Mouse (Mus musculus): ENCODE data around the gene Fam181b. TPM values are rescaled to one million over a fixed set of nuclear protein-coding genes. Genes with fewer than 3 reads are reported as not detected.

Gene Fam181b
- 0.15 and 0.18 TPM in 2 replicates for polyA plus RNA-seq (2015; fragmentation: Nextera tagmentation; extraction: Ambion mirVana)

DNA sequence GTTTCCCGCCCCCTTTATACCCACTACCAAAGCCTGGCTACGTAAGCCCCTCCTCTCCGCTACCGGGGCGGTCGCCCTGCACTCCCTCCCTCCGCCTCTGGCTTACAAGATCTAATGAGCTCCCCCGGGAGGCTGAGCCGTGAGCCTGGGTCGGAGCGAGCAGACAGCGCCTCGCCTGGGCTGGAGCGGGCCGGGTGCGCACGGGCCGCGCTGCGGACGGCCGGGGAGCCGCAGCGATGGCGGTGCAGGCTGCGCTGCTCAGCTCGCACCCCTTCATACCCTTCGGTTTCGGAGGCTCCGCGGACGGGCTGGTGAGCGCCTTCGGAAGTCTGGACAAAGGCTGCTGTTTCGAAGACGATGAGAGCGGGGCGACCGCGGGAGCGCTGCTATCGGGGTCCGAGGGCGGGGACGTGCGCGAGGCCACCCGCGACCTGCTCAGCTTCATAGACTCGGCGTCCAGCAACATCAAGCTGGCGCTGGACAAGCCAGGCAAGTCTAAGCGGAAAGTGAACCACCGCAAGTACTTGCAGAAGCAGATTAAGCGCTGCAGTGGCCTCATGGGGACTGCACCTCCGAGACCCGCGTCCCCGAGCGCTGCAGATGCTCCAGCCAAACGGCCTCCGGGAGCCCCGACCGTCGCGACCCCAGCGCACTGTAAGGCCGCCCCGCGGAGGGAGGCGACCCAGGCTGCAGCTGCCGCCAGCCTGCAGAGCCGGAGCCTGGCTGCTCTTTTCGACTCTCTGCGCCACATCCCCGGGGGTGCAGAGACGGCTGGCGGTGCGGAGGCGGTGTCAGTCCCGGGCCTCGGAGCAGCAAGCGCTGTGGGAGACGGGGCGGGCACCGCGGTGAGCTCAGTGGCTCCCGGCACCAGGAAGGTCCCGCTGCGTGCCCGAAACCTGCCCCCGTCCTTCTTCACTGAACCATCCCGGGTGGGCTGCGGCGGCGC, at the start of gene Fam181b:
Gene Fam181b (plus strand): TSS at position 81 of the 946 bp plus-strand sequence.
- peak within 1 kb of the TSS; percentile 53 for H3K4me3 ChIP-seq (replicated peaks)
- H3K27ac ChIP-seq, result no peak within 1 kb of the TSS
- DNase-seq (peak; percentile 1), ATAC-seq (ENCODE audit: low read depth) (peak; percentile 77)
- H3K4me2 ChIP-seq, result peak within 1 kb of the TSS; percentile 62
- under 1% methylated on average over 91 of the region's 96 CpGs for WGBS (ENCODE audit: insufficient replicate concordance)
- no peaks in the 10 kb centered on the region for H3K9me3 ChIP-seq (replicated peaks)
- peaks cover 46% of the 10 kb centered on the region for H3K27me3 ChIP-seq
- peak within 1 kb of the TSS; percentile 9; the same call in 1 of the 2 replicates for H3K9ac ChIP-seq
- no peaks in the 10 kb centered on the region for H3K36me3 ChIP-seq
- H3K4me1 ChIP-seq (replicated peaks), result peaks cover 8% of the 10 kb centered on the region; the same call in 1 of the 2 replicates

DNA sequence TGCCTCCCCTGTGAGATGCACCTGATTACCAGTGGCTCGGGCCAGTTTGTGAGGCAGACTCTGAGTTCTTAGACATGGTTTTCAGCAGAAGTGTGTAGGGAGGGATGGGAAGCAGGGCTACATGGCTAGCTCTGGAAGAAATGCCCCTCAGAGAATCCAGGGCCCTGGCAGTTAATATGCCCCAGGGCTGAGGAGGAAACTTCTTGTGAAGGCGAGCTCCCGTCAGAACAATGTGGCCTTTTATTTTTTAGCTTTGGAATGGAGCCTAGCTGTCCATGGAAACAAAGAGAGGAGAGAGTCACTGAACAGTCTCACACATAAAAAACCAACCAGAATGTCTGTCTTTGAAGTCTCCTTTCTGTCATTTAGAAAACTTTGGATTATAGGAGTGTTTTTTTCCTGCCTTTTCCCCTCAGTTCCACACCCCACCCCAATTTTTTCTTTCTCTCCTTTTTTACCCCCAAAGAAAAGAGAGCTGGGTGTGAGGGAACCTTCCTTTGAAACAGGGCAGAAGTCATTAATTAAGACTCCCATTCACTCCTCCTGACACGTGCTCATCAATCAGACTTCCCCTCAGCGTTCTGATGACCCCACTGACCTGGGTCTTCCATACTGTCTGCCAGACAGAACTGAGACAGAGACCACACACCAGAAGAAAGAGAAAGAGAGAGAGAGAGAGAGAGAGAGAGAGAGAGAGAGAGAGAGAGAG, 41.7 kb upstream of the Fam181b start:
- Histone ChIP-seq H3K36me3 (no peaks in the 10 kb centered on the region), H3K4me1 (replicated peaks) (no peaks in the 10 kb centered on the region), H3K27me3 (no peaks in the 10 kb centered on the region), H3K9ac (no peak overlapping the region), H3K4me3 (replicated peaks) (no peak overlapping the region), H3K4me2 (no peak overlapping the region), H3K9me3 (replicated peaks) (no peaks in the 10 kb centered on the region), H3K27ac (no peak overlapping the region)
- 43% methylated on average over 5 of the region's 5 CpGs for WGBS (ENCODE audit: insufficient replicate concordance)
- ATAC-seq (ENCODE audit: low read depth) (no peak), DNase-seq (no peak)

DNA sequence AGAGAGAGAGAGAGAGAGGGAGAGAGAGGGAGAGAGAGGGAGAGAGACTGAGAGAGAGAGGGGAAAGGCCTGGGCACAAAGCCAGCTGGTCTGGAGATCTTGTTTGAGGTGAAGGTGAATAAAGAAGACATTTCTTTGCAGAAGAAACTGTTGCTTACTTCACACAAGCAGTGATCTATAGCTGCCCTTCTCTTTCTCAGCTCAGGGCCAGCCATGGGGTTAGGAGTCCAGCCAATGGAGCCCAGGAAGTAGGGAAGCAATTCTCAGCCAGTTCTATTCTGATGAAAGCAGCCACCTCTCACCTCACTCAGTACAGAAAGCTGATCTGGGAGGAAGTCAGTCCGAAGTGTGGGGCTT, 41.2 kb upstream of the Fam181b start:
- ATAC-seq (ENCODE audit: low read depth), result no peak
- Histone ChIP-seq H3K27me3 (no peaks in the 10 kb centered on the region), H3K4me3 (replicated peaks) (no peak overlapping the region), H3K36me3 (no peaks in the 10 kb centered on the region), H3K4me1 (replicated peaks) (no peaks in the 10 kb centered on the region), H3K9ac (no peak overlapping the region), H3K9me3 (replicated peaks) (no peaks in the 10 kb centered on the region), H3K27ac (no peak overlapping the region), H3K4me2 (no peak overlapping the region)
- 21% methylated on average over 1 of the region's 1 CpGs for WGBS (ENCODE audit: insufficient replicate concordance)
- DNase-seq, result no peak

DNA sequence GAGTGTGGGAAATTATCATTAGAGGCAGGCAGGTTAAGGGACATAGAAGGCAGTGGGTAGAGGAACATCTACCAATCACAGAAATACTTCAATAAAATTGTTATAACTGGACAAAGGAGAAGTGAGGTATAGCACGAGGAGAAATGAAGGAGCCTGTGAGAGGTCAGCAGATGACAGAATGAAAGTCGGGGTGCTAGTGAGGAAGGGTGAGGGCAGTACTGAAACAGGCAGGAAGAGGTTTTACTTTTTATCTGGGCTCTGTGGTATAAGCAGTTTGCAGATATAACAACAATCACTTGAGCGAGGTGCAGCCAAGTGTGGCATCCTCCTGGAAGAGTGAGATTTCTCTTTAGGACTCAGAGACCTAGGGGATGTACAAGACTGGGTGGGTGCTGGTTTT, 40.1 kb upstream of the Fam181b start:
- H3K27ac ChIP-seq, result no peak overlapping the region
- ATAC-seq (ENCODE audit: low read depth) (no peak), DNase-seq (no peak)
- no peaks in the 10 kb centered on the region for H3K9me3 ChIP-seq (replicated peaks)
- 33% methylated on average over 3 of the region's 3 CpGs for WGBS (ENCODE audit: insufficient replicate concordance)
- H3K4me2 ChIP-seq, result no peak overlapping the region
- no peak overlapping the region for H3K4me3 ChIP-seq (replicated peaks)
- no peaks in the 10 kb centered on the region for H3K27me3 ChIP-seq
- no peaks in the 10 kb centered on the region for H3K36me3 ChIP-seq
- no peaks in the 10 kb centered on the region for H3K4me1 ChIP-seq (replicated peaks)
- H3K9ac ChIP-seq, result no peak overlapping the region

DNA sequence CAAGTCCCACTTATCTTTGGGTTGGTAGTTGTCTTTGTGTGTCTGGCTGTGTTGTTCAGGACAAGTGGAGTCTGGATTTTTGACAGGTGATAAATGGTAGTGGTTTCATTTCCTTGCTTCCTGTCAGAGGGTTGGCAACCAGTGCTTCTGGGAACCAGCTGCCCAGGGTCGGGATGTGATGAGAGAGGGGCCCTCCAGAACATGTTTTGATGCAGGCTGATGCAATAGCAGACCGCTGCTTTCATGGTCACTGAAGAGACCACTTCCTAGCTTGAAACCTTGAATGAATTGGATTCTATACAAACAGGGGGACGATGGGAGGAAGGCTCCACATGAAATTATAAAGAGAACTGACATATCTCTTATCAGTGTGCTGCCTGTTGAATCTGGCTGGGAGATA, 35.3 kb upstream of the Fam181b start:
- H3K27me3 ChIP-seq, result no peaks in the 10 kb centered on the region
- H3K4me1 ChIP-seq (replicated peaks), result no peaks in the 10 kb centered on the region
- no peak for DNase-seq
- 8% methylated on average over 3 of the region's 3 CpGs for WGBS (ENCODE audit: insufficient replicate concordance)
- no peak overlapping the region for H3K4me2 ChIP-seq
- no peak overlapping the region for H3K4me3 ChIP-seq (replicated peaks)
- no peaks in the 10 kb centered on the region for H3K36me3 ChIP-seq
- H3K9ac ChIP-seq, result no peak overlapping the region
- ATAC-seq (ENCODE audit: low read depth), result no peak
- H3K27ac ChIP-seq, result no peak overlapping the region
- H3K9me3 ChIP-seq (replicated peaks), result no peaks in the 10 kb centered on the region

DNA sequence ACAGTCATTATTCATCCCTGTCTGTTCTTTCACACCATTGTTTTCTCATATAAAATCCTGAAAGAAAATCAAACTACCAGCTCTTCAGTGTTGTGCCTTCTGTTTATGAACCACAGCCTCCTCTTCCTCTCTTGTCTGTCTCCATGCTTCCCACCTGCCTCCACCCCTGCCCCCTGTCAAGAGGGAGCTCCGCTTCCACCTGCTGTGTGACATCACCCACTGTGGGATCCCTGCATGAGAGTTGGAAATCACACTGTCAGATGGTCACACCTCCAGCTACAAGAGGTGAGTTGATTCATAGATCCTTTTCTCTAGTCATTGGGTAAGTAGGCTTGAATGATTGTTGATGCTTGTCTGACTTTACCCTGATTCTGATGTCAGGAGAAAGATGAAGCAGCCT, 34.9 kb upstream of the Fam181b start:
- no peak overlapping the region for H3K4me3 ChIP-seq (replicated peaks)
- no peaks in the 10 kb centered on the region for H3K9me3 ChIP-seq (replicated peaks)
- no peak for ATAC-seq (ENCODE audit: low read depth)
- no peaks in the 10 kb centered on the region for H3K27me3 ChIP-seq
- no peaks in the 10 kb centered on the region for H3K36me3 ChIP-seq
- H3K4me2 ChIP-seq, result no peak overlapping the region
- no peaks in the 10 kb centered on the region for H3K4me1 ChIP-seq (replicated peaks)
- WGBS (ENCODE audit: insufficient replicate concordance), result 72% methylated on average over 1 of the region's 1 CpGs
- DNase-seq, result no peak
- H3K9ac ChIP-seq, result no peak overlapping the region
- H3K27ac ChIP-seq, result no peak overlapping the region

DNA sequence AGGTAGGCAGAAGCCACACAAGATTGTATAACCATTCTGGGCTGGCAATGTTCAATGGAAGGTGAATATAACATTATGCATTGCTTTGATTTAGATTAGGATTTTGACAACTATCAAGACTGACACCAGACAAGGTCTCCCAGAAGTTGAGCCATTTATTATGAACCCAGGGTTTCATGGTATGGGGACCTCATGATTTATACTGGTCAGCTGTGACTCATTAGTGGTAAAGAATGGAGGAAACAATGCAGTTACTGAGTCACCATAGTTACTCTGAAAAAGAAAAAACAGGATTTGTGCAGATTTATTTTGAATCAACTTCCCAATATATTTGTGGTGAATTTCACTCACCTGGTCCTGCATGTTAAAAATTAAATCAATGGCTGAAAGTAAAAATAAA, 18.8 kb upstream of the Fam181b start:
- Histone ChIP-seq H3K9me3 (replicated peaks) (no peaks in the 10 kb centered on the region), H3K27ac (no peak overlapping the region), H3K36me3 (no peaks in the 10 kb centered on the region), H3K4me1 (replicated peaks) (no peaks in the 10 kb centered on the region), H3K9ac (no peak overlapping the region), H3K4me3 (replicated peaks) (no peak overlapping the region), H3K27me3 (no peaks in the 10 kb centered on the region), H3K4me2 (no peak overlapping the region)
- no peak for ATAC-seq (ENCODE audit: low read depth)
- DNase-seq, result no peak

DNA sequence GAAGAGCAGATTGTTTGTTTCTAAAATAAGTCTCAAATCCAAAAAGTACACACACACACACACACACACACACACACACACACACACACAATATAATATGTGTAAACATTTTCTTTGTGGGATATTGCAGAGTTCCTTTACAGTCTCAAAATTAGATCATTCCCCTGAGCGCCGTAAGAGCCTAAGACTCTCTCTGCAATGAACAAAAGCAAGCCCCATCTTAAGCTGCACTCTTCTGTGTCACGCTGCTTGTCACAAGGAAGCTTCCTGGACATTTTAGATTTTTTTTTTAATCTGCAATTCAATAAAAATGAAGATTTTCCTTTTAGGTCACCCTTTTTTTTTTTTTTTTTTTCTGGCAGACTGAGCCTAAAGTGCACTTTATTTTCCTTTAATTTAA, 17.9 kb upstream of the Fam181b start:
- H3K4me1 ChIP-seq (replicated peaks), result no peaks in the 10 kb centered on the region
- no peak for DNase-seq
- H3K4me3 ChIP-seq (replicated peaks), result no peak overlapping the region
- H3K9ac ChIP-seq, result no peak overlapping the region
- no peak for ATAC-seq (ENCODE audit: low read depth)
- no peaks in the 10 kb centered on the region for H3K27me3 ChIP-seq
- no peaks in the 10 kb centered on the region for H3K36me3 ChIP-seq
- H3K27ac ChIP-seq, result no peak overlapping the region
- 73% methylated on average over 3 of the region's 3 CpGs for WGBS (ENCODE audit: insufficient replicate concordance)
- no peaks in the 10 kb centered on the region for H3K9me3 ChIP-seq (replicated peaks)
- H3K4me2 ChIP-seq, result no peak overlapping the region

DNA sequence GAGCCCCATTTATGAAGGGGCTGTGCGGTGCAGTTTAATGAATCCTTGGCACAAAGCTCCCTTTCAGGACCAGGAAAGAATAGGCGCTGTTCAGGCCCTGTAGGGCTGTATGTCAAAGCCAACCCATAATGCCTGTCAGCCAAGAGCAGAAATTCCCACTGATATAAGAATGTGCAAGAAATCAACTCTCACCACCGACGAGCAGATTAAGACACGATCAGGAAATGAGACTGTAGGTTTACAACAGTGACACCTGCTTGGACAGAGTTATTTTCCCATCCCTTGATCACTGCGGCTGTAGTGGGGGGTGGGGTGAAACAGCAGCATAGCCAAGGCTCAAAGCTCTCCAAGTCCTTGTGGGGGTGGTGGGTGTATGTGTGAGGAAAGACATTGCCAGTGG, 17.5 kb upstream of the Fam181b start:
- Histone ChIP-seq H3K9me3 (replicated peaks) (no peaks in the 10 kb centered on the region), H3K4me3 (replicated peaks) (no peak overlapping the region), H3K36me3 (no peaks in the 10 kb centered on the region), H3K4me2 (no peak overlapping the region), H3K27ac (no peak overlapping the region), H3K27me3 (no peaks in the 10 kb centered on the region), H3K4me1 (replicated peaks) (no peaks in the 10 kb centered on the region), H3K9ac (no peak overlapping the region)
- WGBS (ENCODE audit: insufficient replicate concordance), result 59% methylated on average over 6 of the region's 6 CpGs
- ATAC-seq (ENCODE audit: low read depth) (no peak), DNase-seq (no peak)

DNA sequence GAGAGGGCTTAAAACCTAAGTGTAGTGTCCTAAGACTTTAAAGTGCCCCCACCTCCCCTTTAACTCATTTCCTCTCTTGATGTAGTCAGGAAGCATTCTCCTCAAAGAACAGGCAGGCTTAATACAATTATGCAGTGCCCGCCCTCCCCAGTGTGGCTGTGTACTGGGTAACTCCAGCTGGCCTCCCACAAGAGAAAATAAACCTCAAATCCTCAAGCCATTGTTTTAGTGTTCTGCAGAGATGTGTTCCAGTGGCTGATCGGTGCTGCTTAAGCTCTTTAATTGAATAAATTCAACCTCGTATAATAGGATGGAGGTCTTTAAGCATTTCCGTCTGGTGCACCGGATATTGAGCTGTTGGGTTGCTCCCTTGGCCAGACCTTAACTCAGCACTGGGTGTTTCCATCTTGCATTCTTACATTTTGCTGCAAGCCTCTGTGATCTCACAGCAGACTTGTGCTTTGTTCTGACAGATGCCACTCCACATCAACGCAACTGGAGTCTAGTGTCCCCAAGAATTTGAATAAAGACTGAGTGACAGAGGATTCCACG, 12.1 kb upstream of the Fam181b start:
- DNase-seq, result no peak
- H3K9me3 ChIP-seq (replicated peaks), result no peaks in the 10 kb centered on the region
- no peak overlapping the region for H3K4me3 ChIP-seq (replicated peaks)
- 59% methylated on average over 7 of the region's 7 CpGs for WGBS (ENCODE audit: insufficient replicate concordance)
- no peaks in the 10 kb centered on the region for H3K36me3 ChIP-seq
- H3K27me3 ChIP-seq, result no peaks in the 10 kb centered on the region
- no peak overlapping the region for H3K27ac ChIP-seq
- no peak for ATAC-seq (ENCODE audit: low read depth)
- H3K4me2 ChIP-seq, result no peak overlapping the region
- H3K4me1 ChIP-seq (replicated peaks), result no peaks in the 10 kb centered on the region
- no peak overlapping the region for H3K9ac ChIP-seq

DNA sequence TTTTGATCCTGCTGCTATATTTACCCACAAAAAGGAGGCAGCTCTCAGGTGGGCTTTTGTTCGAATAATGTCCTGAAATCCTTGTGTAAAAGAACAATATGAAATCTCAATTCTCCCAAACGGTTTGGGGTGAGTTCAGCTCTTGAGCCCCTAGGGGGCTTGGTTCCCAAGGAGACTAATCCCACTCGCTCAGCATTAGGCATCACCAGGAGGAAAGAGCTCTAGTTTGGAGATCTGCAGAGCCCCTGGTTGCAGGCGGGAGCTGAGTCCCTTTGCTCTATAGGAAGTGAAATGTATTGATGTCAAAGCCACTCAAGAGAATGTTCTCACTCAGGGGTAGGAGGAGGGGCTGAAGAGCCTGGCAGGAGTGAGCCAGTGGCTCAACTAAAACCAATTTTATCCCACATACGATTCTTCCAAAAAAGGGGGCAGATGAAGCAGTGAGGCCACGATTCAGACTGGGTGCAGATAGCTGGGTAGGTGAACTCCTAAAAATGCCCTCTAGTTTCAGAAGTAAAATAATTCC, 3.2 kb upstream of the Fam181b start:
- WGBS (ENCODE audit: insufficient replicate concordance), result 23% methylated on average over 6 of the region's 6 CpGs
- Histone ChIP-seq H3K4me2 (no peak overlapping the region), H3K27me3 (peaks cover 33% of the 10 kb centered on the region), H3K4me3 (replicated peaks) (no peak overlapping the region), H3K9me3 (replicated peaks) (no peaks in the 10 kb centered on the region), H3K36me3 (no peaks in the 10 kb centered on the region), H3K27ac (no peak overlapping the region), H3K9ac (no peak overlapping the region), H3K4me1 (replicated peaks) (peaks cover 8% of the 10 kb centered on the region; the same call in 1 of the 2 replicates)
- DNase-seq, result no peak
- ATAC-seq (ENCODE audit: low read depth), result no peak
